Mouse (Mus musculus) fat pad, adult 2 months (tissue): ENCODE data around the gene Sp2.

Experiments
- DNase-seq: peaks from one replicate; pipeline ENCODE4 v3.0.0-alpha.2; 2011; ENCODE audit warnings: low read depth, low spot score; ENCODE audit errors: extremely low read depth

Sp2 gene

GRCm38 (mm10) chr11:96972906-96973305 lies 9.9 kb downstream of the Sp2 start:
- DNase-seq: no peak

DNA sequence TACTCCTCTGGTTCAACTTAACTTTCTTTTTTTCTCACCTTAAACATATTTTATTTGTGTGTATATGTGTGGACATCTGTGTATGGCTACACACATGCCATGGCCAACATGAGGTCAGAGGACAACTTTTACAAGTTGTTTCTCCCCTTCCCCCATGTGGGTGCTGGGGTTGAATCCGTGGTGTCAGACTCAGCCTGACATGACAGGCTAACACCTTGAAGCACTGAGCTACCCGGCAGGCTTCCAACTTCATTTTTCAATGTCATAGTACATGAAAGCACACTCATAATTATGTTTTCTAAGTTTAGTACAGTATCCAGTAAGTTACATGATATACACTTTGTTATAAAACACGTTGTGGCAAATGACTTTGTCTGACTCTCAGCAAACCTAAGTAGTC lies 12.4 kb downstream of the Sp2 start:
- DNase-seq: no peak

DNA sequence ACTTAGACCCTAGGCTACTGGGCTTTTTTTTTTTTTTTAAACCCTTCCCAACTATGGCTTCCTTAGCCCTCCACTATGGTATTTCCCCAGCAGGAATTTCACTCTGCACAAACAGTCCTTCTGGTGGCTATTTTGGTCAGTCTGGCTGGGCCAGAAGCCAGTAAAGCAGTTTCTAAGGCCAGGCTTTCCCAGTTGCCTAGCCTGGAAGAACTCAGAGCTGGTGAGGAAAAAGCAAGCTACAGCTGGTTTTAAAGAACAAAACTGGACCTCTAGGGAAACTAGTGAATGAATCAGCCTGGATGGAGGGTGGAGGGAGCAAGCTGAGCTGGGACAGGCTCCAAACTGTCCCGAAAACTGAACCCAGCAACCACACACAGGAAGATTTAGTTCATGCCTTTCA lies 13.0 kb downstream of the Sp2 start:
- DNase-seq: no peak

DNA sequence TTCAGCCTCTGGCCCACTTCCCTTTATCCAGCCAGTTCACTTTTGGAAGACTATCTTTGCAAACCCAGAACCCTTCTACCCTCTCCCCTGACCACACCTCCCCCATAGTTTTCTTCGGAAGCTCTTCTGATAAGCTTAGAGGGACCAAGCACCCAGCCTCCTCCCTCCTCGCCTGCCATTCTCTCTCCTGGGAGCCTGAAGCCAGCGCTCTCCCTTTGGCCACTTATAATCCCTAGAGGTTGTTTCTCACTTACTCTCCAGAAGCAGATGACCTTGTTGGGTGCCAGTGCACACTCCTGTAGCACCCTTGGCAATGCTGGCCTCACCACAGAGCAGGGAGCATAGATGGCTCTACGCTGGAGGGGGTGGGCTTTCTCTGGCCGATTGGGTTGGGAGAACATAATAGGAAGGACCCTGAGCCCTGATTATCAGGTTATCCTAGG lies 13.5 kb downstream of the Sp2 start:
- no peak for DNase-seq

DNA sequence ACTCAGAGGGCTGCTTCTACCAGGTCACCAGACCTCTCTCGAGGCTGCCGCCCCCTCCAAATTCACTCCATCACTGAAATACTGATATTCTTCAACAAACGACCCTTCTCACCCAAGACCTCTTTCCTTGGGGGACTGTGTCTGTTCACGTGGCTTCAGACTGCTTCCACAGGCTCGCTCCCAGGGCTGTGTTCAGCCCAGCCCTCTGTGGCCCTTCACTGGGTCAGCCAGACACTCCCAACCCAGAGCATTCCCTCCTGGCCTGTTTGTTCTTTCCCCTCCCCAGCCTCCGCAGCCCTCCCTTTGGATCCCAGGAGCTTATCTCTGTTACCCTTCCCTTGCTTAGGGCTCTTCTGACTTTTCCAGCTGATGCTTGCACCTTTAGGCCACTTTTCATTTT lies 14.3 kb downstream of the Sp2 start:
- no peak for DNase-seq

DNA sequence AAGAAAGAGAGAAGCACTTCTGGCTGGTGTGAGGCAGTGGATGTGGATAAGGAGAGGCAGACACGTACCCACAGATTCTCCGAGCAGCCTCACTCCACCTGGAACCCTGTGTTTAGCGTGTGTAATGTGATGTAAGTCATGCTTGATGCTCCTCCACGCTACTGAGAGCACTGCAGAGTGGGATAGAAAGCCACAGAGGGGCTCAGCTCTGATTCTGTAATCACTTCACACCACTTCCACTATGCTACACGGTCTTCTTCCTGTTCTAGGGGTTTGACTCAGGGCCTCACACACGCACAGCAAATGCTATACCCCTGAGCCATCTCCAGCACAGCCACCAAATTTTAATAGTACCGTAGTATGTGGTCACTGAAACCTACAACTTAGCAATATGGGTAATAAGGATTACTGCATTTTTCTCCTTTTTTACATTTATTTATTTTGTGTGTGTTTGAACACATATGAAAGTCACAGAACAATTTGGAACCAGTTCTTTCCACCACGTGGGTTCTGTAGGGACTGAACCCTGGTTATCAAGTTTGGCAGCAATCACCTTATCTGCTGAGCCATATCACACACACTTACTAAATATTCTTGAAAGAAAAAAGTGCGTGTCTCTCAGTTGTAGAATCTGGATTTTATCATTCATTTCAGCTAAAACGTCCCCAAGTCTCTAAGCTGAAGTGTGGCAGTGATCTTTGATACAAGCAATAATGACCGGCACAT lies 15.1 kb downstream of the Sp2 start:
- DNase-seq: no peak

- no peak for DNase-seq
Measured at GRCm38 (mm10) chr11:96966914-96967543, 15.7 kb downstream of the Sp2 start.

DNA sequence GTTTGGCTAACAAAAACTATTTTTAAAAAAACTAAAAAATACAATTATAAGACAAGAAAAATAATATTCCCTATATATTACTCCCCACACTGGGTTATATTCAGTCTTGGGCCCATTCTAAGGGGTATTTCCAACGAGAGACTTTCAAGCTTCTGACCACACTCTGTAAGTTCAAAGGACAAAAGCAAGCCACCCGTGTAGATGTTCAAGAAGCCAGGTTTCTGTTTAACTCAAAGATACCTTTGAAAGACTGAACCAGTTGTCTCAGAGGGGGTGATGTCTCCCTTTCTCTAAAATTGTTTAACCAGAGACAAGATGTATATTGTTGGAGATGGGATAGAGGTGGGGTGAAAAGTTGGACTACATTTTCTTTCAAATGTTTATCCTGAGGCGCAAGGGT lies 16.6 kb downstream of the Sp2 start:
- DNase-seq: no peak

GRCm38 (mm10) chr11:96963580-96963979 lies 19.2 kb downstream of the Sp2 start:
- DNase-seq: no peak

DNA sequence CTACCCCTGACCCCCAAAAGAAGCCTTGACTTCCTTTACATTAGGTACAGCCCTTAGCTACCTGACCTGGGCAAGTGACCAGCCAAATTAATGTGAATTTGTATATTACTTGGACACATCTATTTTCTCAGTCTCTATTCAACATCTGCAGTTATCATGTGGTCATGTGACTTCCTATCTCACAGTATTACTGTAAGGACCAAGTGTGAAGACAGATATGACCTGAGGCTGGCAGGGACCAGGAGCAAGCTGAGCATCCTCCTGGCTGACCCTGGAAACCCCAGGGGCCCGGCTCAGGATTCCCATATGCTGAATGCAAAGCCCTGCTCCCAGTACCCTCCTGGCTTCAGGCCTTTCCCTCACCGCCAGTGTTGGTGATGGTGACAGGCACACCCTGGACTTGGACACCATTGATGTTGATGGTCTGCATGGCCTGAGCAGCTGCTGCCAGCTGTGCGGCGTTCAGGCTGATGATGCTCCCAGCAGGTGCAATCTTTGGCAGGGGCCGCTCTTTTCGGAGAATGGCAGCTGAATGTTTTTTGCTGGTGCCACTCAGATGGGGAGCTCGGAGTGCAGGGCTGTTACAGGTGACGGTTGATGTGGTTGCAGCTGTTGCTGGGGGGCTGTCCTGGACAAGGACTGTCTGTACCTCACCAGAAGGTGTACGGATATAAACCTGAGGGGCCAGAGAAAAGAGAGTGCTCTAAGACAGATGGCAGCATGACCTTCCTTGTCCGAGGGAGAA lies 25.5 kb downstream of the Sp2 start:
- DNase-seq: no peak

DNA sequence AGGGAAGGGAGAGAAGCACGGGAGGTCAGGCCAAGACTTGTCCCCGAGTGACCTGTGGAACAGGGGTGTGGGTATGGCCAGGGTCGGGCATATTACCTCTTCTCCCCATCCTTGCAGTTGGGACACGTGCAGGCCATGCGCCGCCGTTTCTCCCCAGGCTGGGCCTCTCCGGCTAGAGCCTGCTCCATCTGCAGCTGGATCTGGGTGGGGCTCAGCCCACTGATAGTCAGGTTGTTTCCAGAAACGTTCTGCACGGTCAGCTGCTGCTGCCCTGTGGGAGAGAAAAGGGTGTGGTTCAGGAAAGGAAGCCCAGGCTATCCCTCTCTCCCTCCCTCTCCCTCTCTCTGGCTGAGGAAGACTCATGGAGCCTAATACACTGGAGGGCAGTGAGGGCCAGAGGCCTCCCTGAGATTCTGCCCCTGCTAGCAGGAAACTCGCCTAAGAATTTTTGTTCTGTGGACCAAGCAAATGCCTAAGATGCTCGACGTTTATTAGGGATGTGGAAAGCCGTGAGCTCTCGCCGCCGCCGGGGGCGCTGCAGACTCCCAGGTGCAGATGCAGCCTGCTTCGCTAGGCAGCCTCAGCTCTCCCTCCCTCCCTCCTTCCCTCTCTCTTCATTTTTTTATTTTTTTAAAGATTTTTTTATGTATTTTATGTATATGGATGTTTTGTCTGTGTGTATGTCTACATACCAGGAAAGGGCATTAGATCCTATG lies 26.6 kb downstream of the Sp2 start:
- DNase-seq: no peak

- no peak for DNase-seq
Measured at GRCm38 (mm10) chr11:96955094-96955493, 27.7 kb downstream of the Sp2 start.

DNA sequence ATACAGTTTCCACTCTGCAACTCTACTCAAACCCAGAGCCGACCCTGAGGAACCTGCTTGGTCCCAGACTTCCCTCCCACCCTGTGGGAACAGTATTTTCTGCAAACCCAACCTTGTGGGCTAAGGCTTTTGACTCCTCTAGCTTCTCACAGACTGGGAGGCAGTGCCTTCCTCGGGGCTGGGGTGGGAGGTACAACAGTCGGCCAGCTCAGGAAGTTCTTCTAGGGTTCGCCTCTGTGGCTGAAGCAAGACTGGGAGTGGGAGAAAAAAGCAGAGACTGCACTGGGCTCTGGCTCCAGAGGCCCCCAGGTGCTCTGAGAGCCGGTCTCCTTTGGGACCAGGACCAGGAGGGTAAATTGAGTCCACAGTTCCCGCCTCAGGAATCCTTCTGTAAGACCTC lies 29.9 kb downstream of the Sp2 start:
- DNase-seq: no peak

DNA sequence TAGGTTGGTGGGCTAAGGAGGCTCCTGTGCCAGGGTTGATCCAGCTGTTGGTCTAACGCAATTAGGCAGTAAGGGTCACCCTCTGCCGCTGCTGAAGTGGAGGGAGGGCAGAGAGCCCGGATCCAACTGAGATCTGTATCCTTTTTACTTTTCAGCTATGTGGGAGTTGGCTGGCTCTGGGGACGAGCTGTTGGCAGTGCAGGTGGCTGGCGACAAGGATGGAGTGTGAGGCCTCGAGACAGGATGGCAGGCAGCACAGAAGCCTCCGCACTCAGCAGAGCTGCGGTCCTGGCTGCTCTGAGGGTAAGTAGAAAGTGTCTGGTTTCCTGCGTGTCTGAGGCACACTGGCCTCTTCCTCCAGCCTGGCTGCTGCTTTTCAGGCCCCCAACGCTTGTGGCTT lies 30.3 kb downstream of the Sp2 start:
- DNase-seq: no peak

DNA sequence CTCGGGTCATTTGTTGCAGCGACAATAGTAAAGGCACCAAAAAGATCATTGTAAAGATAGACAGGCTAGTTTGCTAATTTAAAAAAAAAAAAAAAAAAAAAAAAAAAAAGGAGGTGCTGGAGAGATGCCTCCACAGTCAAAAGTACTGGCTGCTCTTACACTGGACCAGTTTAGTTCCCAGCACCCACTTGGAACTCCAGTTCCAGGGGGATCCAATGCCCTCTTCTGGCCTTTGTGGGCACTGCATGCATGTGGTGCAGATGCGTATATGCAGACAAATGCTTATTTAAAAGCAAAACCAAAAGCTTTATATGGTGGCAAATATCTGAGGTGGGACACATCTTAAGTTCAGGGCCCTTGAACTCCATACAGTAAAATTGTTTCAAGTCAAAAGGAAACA lies 32.0 kb downstream of the Sp2 start:
- DNase-seq: no peak

- DNase-seq: no peak
Measured at GRCm38 (mm10) chr11:96947849-96948248, 34.9 kb downstream of the Sp2 start.

DNA sequence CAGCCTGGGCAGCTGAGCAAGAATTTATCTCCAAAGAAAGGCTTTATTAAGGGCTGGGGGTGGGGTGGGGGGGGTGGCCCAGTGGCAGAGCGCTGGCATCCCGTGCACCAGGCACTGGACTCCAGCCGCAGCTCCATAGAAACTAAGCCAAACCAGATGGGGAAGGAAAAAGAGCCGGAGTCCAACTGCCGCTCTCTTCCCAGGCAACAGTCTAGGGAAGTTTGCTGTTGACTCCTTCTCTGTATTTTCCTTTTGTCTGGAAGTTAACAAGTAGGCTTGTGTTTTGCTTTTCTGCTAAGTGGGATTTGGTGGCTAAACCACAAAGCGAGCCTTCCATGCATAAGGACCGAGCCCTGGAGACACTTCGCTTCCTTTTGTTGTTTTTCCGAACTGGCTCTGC lies 36.3 kb downstream of the Sp2 start:
- DNase-seq: no peak

GRCm38 (mm10) chr11:96944844-96945580 lies 37.7 kb downstream of the Sp2 start:
- no peak for DNase-seq

DNA sequence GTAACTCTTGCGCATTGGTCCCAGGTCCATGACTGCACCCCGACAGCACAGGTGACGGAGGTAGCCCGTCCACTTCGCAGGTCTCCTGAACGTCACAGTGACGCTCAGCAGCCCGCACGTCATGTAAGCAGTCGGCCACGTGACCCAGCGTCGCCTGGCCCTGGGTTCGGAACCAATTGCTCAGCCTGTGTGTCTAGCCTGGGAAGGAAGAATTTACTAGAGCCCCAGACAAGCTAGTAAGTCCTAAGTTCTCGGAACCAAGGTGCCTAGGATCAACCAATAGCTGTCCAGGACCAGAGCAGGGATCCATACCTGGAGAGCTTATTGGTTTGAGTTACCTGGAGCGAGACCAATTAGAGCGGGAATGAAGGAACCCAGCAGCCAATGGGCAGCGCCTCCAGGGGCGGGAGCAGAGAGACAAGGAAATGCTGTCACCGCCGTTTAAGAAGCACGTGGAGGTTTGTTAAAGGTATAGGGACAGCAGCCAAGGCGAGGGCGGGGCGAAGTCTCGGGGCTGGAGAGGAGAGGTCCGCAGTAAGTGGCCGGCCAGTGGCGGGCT lies 38.9 kb downstream of the Sp2 start, which contains the start of gene Pnpo:
TSS of gene Pnpo (minus strand) at position 241 of the 559 bp plus-strand sequence.
- peak; percentile 95 for DNase-seq

- no peak for DNase-seq
Measured at GRCm38 (mm10) chr11:96941989-96942590, 40.7 kb downstream of the Sp2 start.
